Mouse (Mus musculus) retina, adult 2 months (tissue): Measurements from ENCODE around the gene Ednra.
"Not testable (repeated sequence)": the region's sequence is repeated elsewhere in the genome, so short reads cannot be mapped to it uniquely, and the experiment has no call there.

Experiments used
- DNase-seq: peaks from one replicate; pipeline ENCODE4 v3.0.0-alpha.2; 2012; ENCODE audit warnings: low read depth, low spot score

Ednra gene

DNA sequence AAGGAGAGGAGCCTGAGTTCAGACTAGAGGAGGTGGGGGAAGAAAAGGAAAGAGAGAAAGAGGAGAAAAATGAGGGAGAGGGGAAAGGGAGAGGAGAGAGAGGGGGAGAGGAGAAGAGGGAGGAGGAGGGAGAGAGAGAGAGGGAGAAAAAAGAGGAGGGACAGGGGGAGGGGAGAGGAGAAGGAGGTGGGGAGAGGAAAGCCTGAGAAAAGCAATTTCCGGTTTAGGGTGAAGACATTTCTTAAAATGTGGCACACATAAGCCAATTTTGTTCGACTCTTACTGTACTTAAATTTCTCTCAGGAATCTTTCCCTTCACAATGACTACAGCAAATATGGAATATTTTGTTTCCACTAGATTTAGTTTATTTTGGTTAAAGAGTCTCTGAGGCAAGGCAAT, 5.3 kb downstream of the Ednra start:
- DNase-seq: no peak

DNA sequence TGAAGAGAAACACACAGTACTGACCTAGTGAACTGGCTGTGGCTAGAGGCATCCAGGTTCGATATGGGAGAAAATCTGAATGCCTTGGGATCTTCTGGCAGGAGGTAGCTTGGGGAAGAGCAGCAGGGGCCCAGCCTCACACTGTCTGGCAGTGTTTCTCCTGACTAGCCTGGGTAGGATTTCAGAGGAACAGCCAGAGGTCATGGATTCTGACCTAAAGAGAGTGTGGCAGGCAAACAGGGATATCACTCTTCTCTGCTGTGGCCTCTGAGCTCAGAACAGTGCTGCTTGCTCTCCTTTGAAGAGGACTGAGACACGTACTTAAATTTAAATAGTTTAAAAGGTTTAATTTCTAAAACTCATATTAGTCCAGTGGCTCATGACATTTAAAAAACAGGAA, 7.2 kb downstream of the Ednra start:
- DNase-seq: no peak

GRCm38 (mm10) chr8:77714455-77714854, 9.8 kb downstream of the Ednra start:
- no peak for DNase-seq

DNA sequence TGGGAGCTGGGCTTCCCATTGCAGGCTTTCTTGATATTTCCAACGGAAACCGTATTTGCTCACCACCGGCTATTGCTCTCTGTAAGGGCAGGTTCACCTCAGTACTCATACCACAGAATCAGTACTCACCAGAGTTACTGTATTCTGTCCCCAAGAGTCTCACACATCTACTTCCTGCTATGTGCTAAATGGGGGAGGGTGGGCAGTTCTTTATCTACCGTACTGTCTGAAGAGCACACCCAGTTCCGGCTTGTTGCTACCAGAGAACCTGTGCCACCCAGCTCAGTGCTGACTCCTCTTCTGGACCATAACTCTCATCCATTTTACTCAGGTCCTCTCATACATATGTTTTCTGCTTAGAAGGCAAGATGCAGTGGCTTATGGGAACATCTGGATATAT, 10.6 kb downstream of the Ednra start:
- DNase-seq: no peak

DNA sequence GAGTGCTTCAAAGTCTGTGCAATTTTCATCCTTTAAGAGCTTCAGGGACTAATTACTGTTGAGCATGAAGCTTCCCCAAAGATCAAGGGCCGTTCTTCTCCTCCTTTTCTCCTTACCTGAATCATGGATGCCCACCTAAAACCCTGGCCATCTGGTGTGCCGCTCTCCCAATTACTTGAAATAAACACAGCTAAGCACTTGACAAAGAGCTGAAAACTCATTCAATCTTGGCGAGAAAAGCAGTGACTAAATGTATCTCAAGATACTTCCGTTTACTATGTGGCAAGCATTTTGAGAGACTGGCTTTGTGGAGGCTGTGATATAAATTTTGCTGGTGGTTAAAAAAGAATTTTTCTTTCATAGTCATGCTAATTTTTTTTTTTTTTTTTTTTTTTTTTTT, 19.5 kb downstream of the Ednra start:
- no peak for DNase-seq

GRCm38 (mm10) chr8:77698028-77698427, 26.2 kb downstream of the Ednra start:
- DNase-seq: no peak

DNA sequence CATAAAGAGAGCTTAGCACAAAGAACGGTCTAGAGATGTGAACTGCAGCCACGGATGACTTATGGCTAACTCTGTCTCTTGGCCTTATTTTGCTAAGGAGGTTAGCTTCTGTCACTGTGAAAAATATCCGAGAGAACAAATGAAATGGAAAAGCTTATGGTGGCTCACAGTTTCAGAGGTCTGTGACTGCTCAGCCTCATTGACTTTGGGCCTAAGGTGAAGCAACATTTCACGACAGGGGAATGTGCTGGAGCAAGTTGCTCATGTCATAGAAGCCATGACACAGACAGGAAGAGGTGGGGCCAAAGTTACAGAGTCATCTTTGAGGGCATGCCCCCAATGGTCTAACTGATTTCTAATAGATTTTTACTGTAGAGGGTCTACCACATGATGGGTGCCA, 28.1 kb downstream of the Ednra start:
- no peak for DNase-seq

GRCm38 (mm10) chr8:77695486-77696058, 28.7 kb downstream of the Ednra start:
- DNase-seq: no peak

DNA sequence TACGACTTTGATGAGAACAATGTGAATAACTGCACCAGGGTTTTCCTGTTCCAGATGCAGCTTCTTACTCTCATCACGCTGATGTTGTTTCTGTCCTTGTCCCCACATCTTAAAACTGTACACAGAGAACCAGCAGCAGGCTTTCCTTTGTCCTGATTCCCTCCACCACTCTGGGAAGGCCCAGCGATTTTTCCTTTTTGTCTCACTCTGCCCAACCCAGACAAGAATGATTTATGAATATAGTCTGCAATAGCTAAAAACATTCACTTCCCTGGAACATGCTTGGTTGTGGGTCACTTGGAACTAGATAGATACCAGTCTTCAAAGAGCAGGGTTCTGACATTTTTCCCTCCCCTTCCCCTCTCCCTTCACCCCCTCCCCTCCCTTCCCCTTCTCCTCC, 29.2 kb downstream of the Ednra start:
- no peak for DNase-seq

DNA sequence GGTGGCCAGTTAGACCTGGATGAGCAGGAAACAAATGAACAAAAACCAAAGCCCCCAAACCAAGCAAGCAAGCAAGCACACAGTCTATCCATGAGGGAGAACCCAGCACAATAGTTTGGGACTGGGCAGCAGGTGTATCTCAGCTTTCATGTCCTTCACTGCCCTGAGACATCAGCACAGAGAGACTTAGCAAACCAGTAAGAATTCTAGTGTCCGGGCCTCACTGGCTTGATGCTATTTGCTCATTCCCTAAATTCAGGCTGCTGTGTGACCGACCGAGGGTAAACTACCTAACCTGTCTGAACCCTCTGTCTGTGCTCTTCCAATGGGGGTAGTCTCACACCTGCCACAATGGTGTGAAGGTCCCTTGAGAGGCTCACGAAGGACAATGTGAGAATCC, 29.7 kb downstream of the Ednra start:
- no peak for DNase-seq

DNA sequence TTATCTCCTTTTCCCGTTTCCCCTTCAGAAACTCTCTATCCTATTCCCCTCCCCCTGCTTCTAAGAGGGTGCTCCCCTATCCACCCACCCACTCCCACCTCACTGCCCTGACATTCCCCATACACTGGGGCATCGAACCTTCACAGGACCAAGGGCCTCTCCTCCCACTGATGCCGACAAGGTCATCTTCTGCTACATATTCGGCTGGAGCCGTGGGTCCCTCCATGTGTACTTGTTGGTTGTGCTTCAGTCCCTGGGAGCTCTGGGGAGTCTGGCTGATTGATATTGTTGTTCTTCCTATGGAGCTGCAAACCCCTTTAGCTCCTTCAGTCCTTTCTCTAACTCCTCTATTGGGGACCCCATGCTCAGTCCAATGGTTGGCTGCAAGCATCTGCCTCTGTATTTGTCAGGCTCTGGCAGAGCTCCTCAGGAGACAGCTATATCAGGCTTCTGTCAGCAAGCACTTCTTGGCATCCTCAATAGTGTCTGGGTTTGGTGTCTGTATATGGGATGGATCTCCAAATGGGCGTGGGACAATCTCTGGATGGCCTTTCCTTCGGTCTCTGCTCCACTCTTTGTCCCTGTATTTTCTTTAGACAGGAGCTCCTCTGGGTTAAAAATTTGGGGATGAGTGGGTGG, 34.7 kb downstream of the Ednra start:
- DNase-seq: not testable (repeated sequence)

DNA sequence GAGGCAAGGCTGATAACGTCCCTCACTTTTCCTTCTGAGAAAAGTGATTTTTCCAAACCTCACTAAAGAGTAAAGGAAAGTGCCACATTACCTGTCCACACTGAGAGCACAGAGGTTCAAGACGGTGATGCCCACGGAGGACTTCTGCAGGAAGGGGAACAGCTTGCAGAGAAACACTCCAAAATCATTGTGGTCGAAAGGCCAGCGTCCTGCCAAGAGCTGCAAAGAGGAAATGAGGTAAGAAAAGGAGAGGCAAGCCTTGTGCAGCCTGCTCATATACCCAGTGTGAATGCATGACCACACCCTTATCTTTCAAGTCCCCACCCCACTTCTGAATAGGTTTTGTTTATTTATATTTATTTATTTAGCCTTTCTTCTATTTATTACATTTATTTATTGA, 35.3 kb downstream of the Ednra start:
- DNase-seq: no peak

- no peak for DNase-seq
Observed at GRCm38 (mm10) chr8:77684372-77684771, 39.9 kb downstream of the Ednra start.

- no peak for DNase-seq
Observed at GRCm38 (mm10) chr8:77683356-77684106, 40.7 kb downstream of the Ednra start.

GRCm38 (mm10) chr8:77682008-77682934, 42.0 kb downstream of the Ednra start:
- no peak for DNase-seq

GRCm38 (mm10) chr8:77672036-77672435, 52.2 kb downstream of the Ednra start:
- DNase-seq: no peak

DNA sequence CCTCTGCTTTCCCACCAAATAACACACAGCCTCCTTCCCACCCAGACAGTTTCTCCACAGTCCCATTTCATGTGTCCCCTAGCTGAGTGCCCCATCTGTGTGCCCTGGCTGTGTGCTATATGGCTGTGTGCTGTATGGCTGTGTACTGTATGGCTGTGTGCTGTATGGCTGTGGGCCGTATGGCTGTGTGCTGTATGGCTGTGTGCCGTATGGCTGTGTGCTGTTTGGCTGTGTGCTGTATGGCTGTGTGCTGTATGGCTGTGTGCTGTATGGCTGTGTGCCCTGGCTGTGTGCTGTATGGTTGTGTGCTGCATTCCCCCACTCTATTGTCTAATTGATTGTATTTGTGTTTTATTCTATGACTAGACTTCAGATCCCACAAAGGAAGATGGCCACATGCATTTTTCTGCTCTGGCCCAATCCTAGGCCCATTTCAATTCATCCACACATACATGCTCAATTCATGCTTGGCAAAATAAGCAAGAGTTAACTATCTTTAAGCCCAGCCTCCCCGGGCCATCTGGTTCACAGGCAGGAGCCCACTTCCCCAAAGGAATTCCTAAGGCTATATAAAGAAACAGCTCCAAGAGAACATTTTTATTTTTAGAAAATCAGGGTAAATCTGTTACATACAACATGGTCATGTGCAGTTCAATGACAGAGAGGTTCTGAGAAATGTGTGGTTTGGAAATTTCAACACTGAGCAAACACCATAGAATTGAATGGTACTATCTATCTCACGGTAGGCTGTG, 53.5 kb downstream of the Ednra start:
- DNase-seq: no peak

DNA sequence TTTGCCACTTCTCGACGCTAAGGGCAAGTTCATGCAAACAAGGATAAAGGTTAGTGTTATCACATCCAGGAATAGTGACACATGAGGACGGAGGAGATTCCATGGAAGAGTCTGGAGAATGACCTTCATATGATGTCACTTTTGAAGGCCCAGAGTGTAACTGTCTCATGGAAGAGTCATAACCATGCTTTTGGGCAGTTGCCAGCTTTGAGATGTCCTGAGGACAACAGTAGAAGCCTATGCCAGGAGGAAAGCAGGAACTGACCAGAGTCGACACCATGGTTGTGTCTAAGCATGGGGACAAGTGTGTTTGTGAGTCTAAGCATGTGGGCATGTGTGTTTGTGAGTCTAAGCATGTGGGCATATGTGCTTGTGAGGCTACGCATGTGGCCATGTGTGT, 56.3 kb downstream of the Ednra start:
- DNase-seq: no peak

- DNase-seq: no peak
Observed at GRCm38 (mm10) chr8:77664901-77665300, 59.4 kb downstream of the Ednra start.

GRCm38 (mm10) chr8:77659534-77660080, 64.7 kb downstream of the Ednra start:
- DNase-seq: no peak

- no peak for DNase-seq
Observed at GRCm38 (mm10) chr8:77658356-77658755, 65.9 kb downstream of the Ednra start.
